Mouse (Mus musculus): ENCODE data around the gene Cab39l.

DNA sequence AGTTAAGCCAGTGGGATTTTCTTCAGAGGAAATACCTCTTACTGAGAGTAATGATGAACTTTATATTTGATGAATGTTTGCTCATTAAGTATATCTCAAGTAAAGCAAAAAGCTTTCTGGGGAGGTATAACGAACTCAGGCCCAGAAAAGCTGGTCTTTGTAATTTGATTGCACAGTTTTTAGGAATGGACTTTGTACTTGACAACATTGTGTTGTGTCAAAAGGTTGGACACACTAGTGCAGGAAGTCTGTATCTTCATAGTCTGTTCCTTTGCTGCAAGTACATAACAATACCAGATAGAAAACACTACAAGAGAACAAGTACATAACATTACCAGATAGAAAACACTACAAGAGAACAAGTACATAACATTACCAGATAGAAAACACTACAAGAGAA is 4.6 kb downstream of the Cab39l start:
- TF ChIP-seq POLR2A (IDR thresholded peaks at IDR 0.05; ENCODE audit: low read depth, low read length): no peak
- no peak for TF ChIP-seq CTCF (IDR thresholded peaks at IDR 0.05; ENCODE audit: extremely low read depth, insufficient read depth, insufficient read length, insufficient replicate concordance)
